Mouse (Mus musculus) 3T3-L1 (cell line): Measurements from ENCODE around the gene March8.
A peak's percentile ranks its signal among the peaks of the same experiment; 100 is the strongest.

ENCODE experiments used
- DNase-seq: peaks from one replicate; pipeline ENCODE4 v3.0.0-alpha.2; 2015; ENCODE audit warnings: low read depth, low spot score

Gene March8

GRCm38 (mm10) chr6:116371500-116371899, 33.7 kb downstream of the March8 start:
- no peak for DNase-seq

GRCm38 (mm10) chr6:116374136-116374535, 36.3 kb downstream of the March8 start:
- no peak for DNase-seq

- DNase-seq, result peak; percentile 15
Observed at GRCm38 (mm10) chr6:116374618-116375017, 36.8 kb downstream of the March8 start.

- DNase-seq, result no peak
Observed at GRCm38 (mm10) chr6:116378892-116379291, 41.1 kb downstream of the March8 start.

- no peak for DNase-seq
Observed at GRCm38 (mm10) chr6:116380157-116380556, 42.3 kb downstream of the March8 start.

GRCm38 (mm10) chr6:116381605-116382004, 43.8 kb downstream of the March8 start:
- DNase-seq, result no peak

GRCm38 (mm10) chr6:116383582-116383981, 45.8 kb downstream of the March8 start:
- no peak for DNase-seq

GRCm38 (mm10) chr6:116385194-116386044, 47.6 kb downstream of the March8 start:
- no peak for DNase-seq

- DNase-seq, result no peak
Observed at GRCm38 (mm10) chr6:116386045-116386415, 48.2 kb downstream of the March8 start.

GRCm38 (mm10) chr6:116386506-116386905, 48.7 kb downstream of the March8 start:
- DNase-seq, result no peak

GRCm38 (mm10) chr6:116388068-116388467, 50.2 kb downstream of the March8 start:
- no peak for DNase-seq

GRCm38 (mm10) chr6:116389481-116389880, 51.7 kb downstream of the March8 start:
- no peak for DNase-seq

- no peak for DNase-seq
Observed at GRCm38 (mm10) chr6:116394916-116395648, 57.3 kb downstream of the March8 start.

GRCm38 (mm10) chr6:116397621-116398020, 59.8 kb downstream of the March8 start:
- DNase-seq, result no peak

- DNase-seq, result no peak
Observed at GRCm38 (mm10) chr6:116398136-116398535, 60.3 kb downstream of the March8 start.

- no peak for DNase-seq
Observed at GRCm38 (mm10) chr6:116401746-116402423, 64.1 kb downstream of the March8 start.

GRCm38 (mm10) chr6:116402426-116402825, 64.6 kb downstream of the March8 start:
- no peak for DNase-seq

GRCm38 (mm10) chr6:116405243-116405642, 67.4 kb downstream of the March8 start:
- no peak for DNase-seq

- peak; percentile 56 for DNase-seq
Observed at GRCm38 (mm10) chr6:116405715-116406114, 67.9 kb downstream of the March8 start.

- DNase-seq, result peak; percentile 27
Observed at GRCm38 (mm10) chr6:116406152-116406551, 68.3 kb downstream of the March8 start.

GRCm38 (mm10) chr6:116406680-116407079, 68.9 kb downstream of the March8 start:
- DNase-seq, result peak; percentile 63

GRCm38 (mm10) chr6:116407216-116407615, 69.4 kb downstream of the March8 start:
- DNase-seq, result no peak
